Mouse (Mus musculus): ENCODE measurements around the gene Prnp. TPM values are rescaled to one million over a fixed set of nuclear protein-coding genes. Genes with fewer than 3 reads are reported as not detected.

Gene Prnp
- polyA plus RNA-seq, 1 experiment from 2014 or later, result 59.1 TPM

- Histone ChIP-seq H3K27me3 (no peaks in the 10 kb centered on the region), H3K36me3 (no peaks in the 10 kb centered on the region), H3K9me3 (no peaks in the 10 kb centered on the region), H3K4me1 (0 out of 2 replicates have a peak, but pooled peaks cover 4% of the 10 kb centered on the region), H3K4me2 (no peak overlapping the region), H3K27ac (no peak overlapping the region), H3K4me3 (no peak overlapping the region), H3K9ac (no peak overlapping the region)
- 95% methylated on average over 7 of the region's 7 CpGs for WGBS
- ATAC-seq (ENCODE audit: insufficient number of reproducible peaks, low FRiP score, low TSS enrichment, low read depth), result no peak
Observed at GRCm38 (mm10) chr2:131908351-131908861, 1.3 kb upstream of the Prnp start.

GRCm38 (mm10) chr2:131908906-131909305 lies 822 bp upstream of the Prnp start:
- H3K4me3 ChIP-seq, result no peak overlapping the region
- no peak overlapping the region for H3K9ac ChIP-seq
- 0 out of 2 replicates have a peak, but pooled peaks cover 4% of the 10 kb centered on the region for H3K4me1 ChIP-seq
- no peaks in the 10 kb centered on the region for H3K36me3 ChIP-seq
- 76% methylated on average over 1 of the region's 1 CpGs for WGBS
- no peaks in the 10 kb centered on the region for H3K27me3 ChIP-seq
- H3K9me3 ChIP-seq, result no peaks in the 10 kb centered on the region
- H3K4me2 ChIP-seq, result peak overlapping the region; percentile 82; the same call in 1 of the 2 replicates
- no peak overlapping the region for H3K27ac ChIP-seq
- no peak for ATAC-seq (ENCODE audit: insufficient number of reproducible peaks, low FRiP score, low TSS enrichment, low read depth)

- no peak for ATAC-seq (ENCODE audit: insufficient number of reproducible peaks, low FRiP score, low TSS enrichment, low read depth)
- Histone ChIP-seq H3K4me3 (peak overlapping the region; percentile 73), H3K27ac (no peak overlapping the region), H3K36me3 (no peaks in the 10 kb centered on the region), H3K27me3 (no peaks in the 10 kb centered on the region), H3K9ac (no peak overlapping the region), H3K4me2 (peak overlapping the region; percentile 82), H3K4me1 (0 out of 2 replicates have a peak, but pooled peaks cover 4% of the 10 kb centered on the region), H3K9me3 (no peaks in the 10 kb centered on the region)
- WGBS, result 48% methylated on average over 2 of the region's 2 CpGs
Observed at GRCm38 (mm10) chr2:131910847-131911246, 1.1 kb downstream of the Prnp start.

GRCm38 (mm10) chr2:131911341-131911740 lies 1.6 kb downstream of the Prnp start:
- WGBS, result 29% methylated on average over 4 of the region's 4 CpGs
- Histone ChIP-seq H3K9me3 (no peaks in the 10 kb centered on the region), H3K27ac (no peak overlapping the region), H3K36me3 (no peaks in the 10 kb centered on the region), H3K4me2 (no peak overlapping the region), H3K27me3 (no peaks in the 10 kb centered on the region), H3K4me1 (0 out of 2 replicates have a peak, but pooled peaks cover 4% of the 10 kb centered on the region), H3K4me3 (no peak overlapping the region), H3K9ac (no peak overlapping the region)
- ATAC-seq (ENCODE audit: insufficient number of reproducible peaks, low FRiP score, low TSS enrichment, low read depth), result no peak

GRCm38 (mm10) chr2:131912526-131913258 lies 3.0 kb downstream of the Prnp start:
- H3K4me3 ChIP-seq, result no peak overlapping the region
- H3K36me3 ChIP-seq, result peaks cover 2% of the 10 kb centered on the region; the same call in 1 of the 2 replicates
- 71% methylated on average over 8 of the region's 8 CpGs for WGBS
- no peaks in the 10 kb centered on the region for H3K27me3 ChIP-seq
- H3K27ac ChIP-seq, result no peak overlapping the region
- H3K4me1 ChIP-seq, result 0 out of 2 replicates have a peak, but pooled peaks cover 4% of the 10 kb centered on the region
- no peak overlapping the region for H3K9ac ChIP-seq
- H3K9me3 ChIP-seq, result no peaks in the 10 kb centered on the region
- ATAC-seq (ENCODE audit: insufficient number of reproducible peaks, low FRiP score, low TSS enrichment, low read depth), result no peak
- no peak overlapping the region for H3K4me2 ChIP-seq

GRCm38 (mm10) chr2:131932275-131932902 lies 22.7 kb downstream of the Prnp start:
- 62% methylated on average over 7 of the region's 7 CpGs for WGBS
- Histone ChIP-seq H3K9ac (no peak overlapping the region), H3K4me2 (no peak overlapping the region), H3K4me1 (peaks cover 12% of the 10 kb centered on the region), H3K4me3 (no peak overlapping the region), H3K36me3 (peaks cover 6% of the 10 kb centered on the region), H3K27ac (no peak overlapping the region), H3K27me3 (no peaks in the 10 kb centered on the region), H3K9me3 (no peaks in the 10 kb centered on the region)
- ATAC-seq (ENCODE audit: insufficient number of reproducible peaks, low FRiP score, low TSS enrichment, low read depth), result no peak

GRCm38 (mm10) chr2:131933013-131933412 lies 23.3 kb downstream of the Prnp start:
- WGBS, result 27% methylated on average over 6 of the region's 6 CpGs
- ATAC-seq (ENCODE audit: insufficient number of reproducible peaks, low FRiP score, low TSS enrichment, low read depth), result no peak
- no peak overlapping the region for H3K4me3 ChIP-seq
- H3K9ac ChIP-seq, result no peak overlapping the region
- no peak overlapping the region for H3K4me2 ChIP-seq
- peaks cover 6% of the 10 kb centered on the region for H3K36me3 ChIP-seq
- H3K27me3 ChIP-seq, result no peaks in the 10 kb centered on the region
- peaks cover 12% of the 10 kb centered on the region for H3K4me1 ChIP-seq
- no peaks in the 10 kb centered on the region for H3K9me3 ChIP-seq
- no peak overlapping the region for H3K27ac ChIP-seq

GRCm38 (mm10) chr2:131933598-131933997 lies 23.9 kb downstream of the Prnp start:
- Histone ChIP-seq H3K4me2 (no peak overlapping the region), H3K9me3 (no peaks in the 10 kb centered on the region), H3K9ac (no peak overlapping the region), H3K4me3 (no peak overlapping the region), H3K27me3 (no peaks in the 10 kb centered on the region), H3K36me3 (peaks cover 6% of the 10 kb centered on the region), H3K4me1 (peaks cover 12% of the 10 kb centered on the region), H3K27ac (no peak overlapping the region)
- 60% methylated on average over 3 of the region's 3 CpGs for WGBS
- no peak for ATAC-seq (ENCODE audit: insufficient number of reproducible peaks, low FRiP score, low TSS enrichment, low read depth)

GRCm38 (mm10) chr2:131934243-131934642 lies 24.5 kb downstream of the Prnp start:
- no peak for ATAC-seq (ENCODE audit: insufficient number of reproducible peaks, low FRiP score, low TSS enrichment, low read depth)
- no peaks in the 10 kb centered on the region for H3K27me3 ChIP-seq
- no peak overlapping the region for H3K4me2 ChIP-seq
- H3K4me3 ChIP-seq, result no peak overlapping the region
- WGBS, result 89% methylated on average over 2 of the region's 2 CpGs
- no peak overlapping the region for H3K27ac ChIP-seq
- peaks cover 6% of the 10 kb centered on the region for H3K36me3 ChIP-seq
- H3K4me1 ChIP-seq, result peaks cover 12% of the 10 kb centered on the region
- H3K9ac ChIP-seq, result no peak overlapping the region
- no peaks in the 10 kb centered on the region for H3K9me3 ChIP-seq

- Histone ChIP-seq H3K9ac (no peak overlapping the region), H3K4me2 (no peak overlapping the region), H3K27ac (no peak overlapping the region), H3K36me3 (peaks cover 6% of the 10 kb centered on the region), H3K9me3 (no peaks in the 10 kb centered on the region), H3K27me3 (no peaks in the 10 kb centered on the region), H3K4me1 (peaks cover 12% of the 10 kb centered on the region), H3K4me3 (no peak overlapping the region)
- 74% methylated on average over 10 of the region's 10 CpGs for WGBS
- no peak for ATAC-seq (ENCODE audit: insufficient number of reproducible peaks, low FRiP score, low TSS enrichment, low read depth)
Observed at GRCm38 (mm10) chr2:131935390-131936105, 25.8 kb downstream of the Prnp start.

GRCm38 (mm10) chr2:131936410-131936809 lies 26.7 kb downstream of the Prnp start:
- Histone ChIP-seq H3K36me3 (peaks cover 6% of the 10 kb centered on the region), H3K27ac (no peak overlapping the region), H3K9ac (no peak overlapping the region), H3K9me3 (no peaks in the 10 kb centered on the region), H3K27me3 (no peaks in the 10 kb centered on the region), H3K4me2 (no peak overlapping the region), H3K4me3 (no peak overlapping the region), H3K4me1 (peaks cover 12% of the 10 kb centered on the region)
- WGBS, result 97% methylated on average over 10 of the region's 10 CpGs
- ATAC-seq (ENCODE audit: insufficient number of reproducible peaks, low FRiP score, low TSS enrichment, low read depth), result no peak

Data from limb, embryonic 15.5 days (tissue).